Mouse (Mus musculus): Measurements from ENCODE around the gene Shcbp1. TPM values are rescaled to one million over a fixed set of nuclear protein-coding genes. Genes with fewer than 3 reads are reported as not detected.

Gene Shcbp1
- polyA plus RNA-seq (2014; fragmentation: Illumina TruSeq; extraction: RNeasy Lipid Tissue Mini Kit (QIAGEN cat#74804); ENCODE audit: insufficient read depth, low read depth, low replicate concordance): 0.28 TPM

GRCm38 (mm10) chr8:4779254-4780055 lies at the start of gene Shcbp1:
Gene Shcbp1 (minus strand): TSS chr8:4779567.

Other genes with a start within 250 kb of the Shcbp1 start
- gene Zfp958, start 166.4 kb downstream of the Shcbp1 start, polyA plus RNA-seq (2014; fragmentation: Illumina TruSeq; extraction: RNeasy Lipid Tissue Mini Kit (QIAGEN cat#74804); ENCODE audit: insufficient read depth, low read depth, low replicate concordance): 7.1 TPM

Measured in lung, adult 10 weeks (tissue).